Mouse (Mus musculus) frontal cortex, adult 2 months (tissue): ENCODE measurements around the gene Nmt1. TPM values are rescaled to one million over a fixed set of nuclear protein-coding genes. Genes with fewer than 3 reads are reported as not detected.

Experiments used
- DNase-seq, 2 experiments: peaks; one replicate each; pipeline ENCODE4 v3.0.0; 2022; ENCODE audit warnings: low spot score in 1 of 2; ENCODE audit errors: extremely low spot score in 1 of 2
- polyA plus RNA-seq: library from polyadenylated mRNA; depleted of rRNA; stranded (reverse); fragments of >200 nt; gene quantifications from 2 replicates; pipeline ENCODE4 v1.2.3, GENCODE M21; 2012

Nmt1 gene
- polyA plus RNA-seq, 1 experiment, result 81.3 TPM

- no peak for DNase-seq
Measured at GRCm38 (mm10) chr11:103004852-103005251, 23.1 kb upstream of the Nmt1 start.

- DNase-seq, result peak in 1 of 2 experiments; percentile 18
Measured at GRCm38 (mm10) chr11:103005254-103005981, 22.6 kb upstream of the Nmt1 start.

- no peak for DNase-seq
Measured at GRCm38 (mm10) chr11:103006286-103007000, 21.5 kb upstream of the Nmt1 start.

GRCm38 (mm10) chr11:103007001-103007340 lies 21.0 kb upstream of the Nmt1 start:
- no peak for DNase-seq

GRCm38 (mm10) chr11:103008558-103008957 lies 19.4 kb upstream of the Nmt1 start:
- no peak for DNase-seq

GRCm38 (mm10) chr11:103009208-103009607 lies 18.8 kb upstream of the Nmt1 start:
- DNase-seq, result no peak

- no peak for DNase-seq
Measured at GRCm38 (mm10) chr11:103010454-103011205, 17.4 kb upstream of the Nmt1 start.

- DNase-seq, result no peak
Measured at GRCm38 (mm10) chr11:103011206-103011497, 16.8 kb upstream of the Nmt1 start.

- DNase-seq, result no peak
Measured at GRCm38 (mm10) chr11:103015881-103016825, 11.8 kb upstream of the Nmt1 start.

- peak; percentile 89 to 99 for DNase-seq
Measured at GRCm38 (mm10) chr11:103016930-103017329, 11.1 kb upstream of the Nmt1 start.

GRCm38 (mm10) chr11:103017661-103018060 lies 10.3 kb upstream of the Nmt1 start:
- no peak for DNase-seq

GRCm38 (mm10) chr11:103018860-103019259 lies 9.1 kb upstream of the Nmt1 start:
- no peak for DNase-seq

GRCm38 (mm10) chr11:103019325-103019724 lies 8.7 kb upstream of the Nmt1 start:
- no peak for DNase-seq

- DNase-seq, result no peak
Measured at GRCm38 (mm10) chr11:103020713-103021335, 7.2 kb upstream of the Nmt1 start.

- no peak for DNase-seq
Measured at GRCm38 (mm10) chr11:103023974-103024373, 4.0 kb upstream of the Nmt1 start.

- DNase-seq, result no peak
Measured at GRCm38 (mm10) chr11:103026901-103027300, 1.1 kb upstream of the Nmt1 start.

- no peak for DNase-seq
Measured at GRCm38 (mm10) chr11:103027570-103028175, 317 bp upstream of the Nmt1 start.

- peak; percentile 68 to 78 for DNase-seq
Measured at GRCm38 (mm10) chr11:103033030-103033429, 5.0 kb downstream of the Nmt1 start.

GRCm38 (mm10) chr11:103035007-103035406 lies 7.0 kb downstream of the Nmt1 start:
- no peak for DNase-seq
